Mouse (Mus musculus) hindbrain, embryonic 16.5 days (tissue): ENCODE data around the gene Tom1l2. TPM values are rescaled to one million over a fixed set of nuclear protein-coding genes. Genes with fewer than 3 reads are reported as not detected.
A peak's percentile ranks its signal among the peaks of the same experiment; 100 is the strongest.

Experiments
- ATAC-seq: fragments of 200-750 bp; cut with Nextera tagmentation; 2 replicates; pipeline ENCODE4 v1.8.0; 2017; ENCODE audit warnings: moderate TSS enrichment, moderate library complexity
- H3K27ac ChIP-seq: fragments of 300-500 bp; sonication (generic); 2 replicates; pipeline ENCODE4 v1.5.1; 2014; ENCODE audit warnings: low read depth, mild to moderate bottlenecking, control low read depth, low read length, moderate library complexity
- H3K27me3 ChIP-seq: fragments of 300-500 bp; sonication (generic); replicated peaks from 2 replicates; pipeline ENCODE4 v1.6.1; 2014; ENCODE audit warnings: low read length; ENCODE audit not compliant: control insufficient read depth, insufficient read depth
- H3K36me3 ChIP-seq: fragments of 300-500 bp; sonication (generic); 2 replicates; pipeline ENCODE4 v1.6.1; 2014; ENCODE audit warnings: mild to moderate bottlenecking, low read length, moderate library complexity, mixed read lengths; ENCODE audit not compliant: control insufficient read depth, insufficient read depth
- H3K4me1 ChIP-seq: fragments of 300-500 bp; sonication (generic); 2 replicates; pipeline ENCODE4 v1.6.1; 2014; ENCODE audit warnings: low read depth, low read length; ENCODE audit not compliant: control insufficient read depth, insufficient read depth
- H3K4me2 ChIP-seq: fragments of 300-500 bp; sonication (generic); 2 replicates; pipeline ENCODE4 v1.6.1; 2014; ENCODE audit warnings: mild to moderate bottlenecking, low read length, control low read depth, moderate library complexity
- H3K4me3 ChIP-seq: fragments of 300-500 bp; sonication (generic); 2 replicates; pipeline ENCODE4 v1.5.1; 2014; ENCODE audit warnings: mild to moderate bottlenecking, low read length, control low read depth, moderate library complexity
- H3K9ac ChIP-seq: fragments of 300-500 bp; sonication (generic); 2 replicates; pipeline ENCODE4 v1.6.1; 2014; ENCODE audit warnings: low read depth, mild to moderate bottlenecking, control low read depth, low read length, moderate library complexity
- H3K9me3 ChIP-seq: fragments of 300-500 bp; sonication (generic); 2 replicates; pipeline ENCODE4 v1.6.1; 2014; ENCODE audit warnings: mild to moderate bottlenecking, low read length, moderate library complexity; ENCODE audit not compliant: control insufficient read depth
- WGBS: fragments of 180-500 bp; shearing (Covaris S2); extraction: QIAGEN DNeasy Blood & Tissue Kit; methylation state at CpG from one replicate; pipeline ENCODE4 v1.1.7; 2014; 5-methylcytosine and 5-hydroxymethylcytosine counted together
- polyA plus RNA-seq: library from polyadenylated mRNA; unstranded; fragments of >200 nt; fragmentation: Nextera tagmentation; extraction: Ambion mirVana; gene quantifications from 2 replicates; pipeline ENCODE4 v1.2.1, GENCODE M21; 2015

Tom1l2 gene
- polyA plus RNA-seq, 1 experiment from 2014 or later: 69.2 TPM

DNA sequence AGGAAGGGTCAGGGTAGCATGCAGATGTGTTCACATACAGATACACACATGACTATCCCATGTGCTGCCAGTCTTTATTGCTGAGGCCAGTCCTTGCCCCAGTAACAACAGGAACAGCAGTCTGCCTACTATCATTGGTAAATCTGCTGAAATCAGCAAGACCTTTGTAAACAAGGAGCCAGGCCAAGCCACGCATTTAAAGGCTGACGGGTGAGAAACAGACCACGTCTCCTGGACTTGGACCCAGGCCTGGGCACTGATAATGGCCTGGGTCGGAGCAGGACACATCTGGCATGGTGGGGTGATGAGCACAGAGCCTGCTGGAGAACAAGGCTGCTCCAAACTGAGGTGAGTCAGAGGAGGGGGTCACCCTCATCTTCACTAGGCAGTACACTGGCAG lies 112.2 kb downstream of the Tom1l2 start:
- H3K27me3 ChIP-seq: no peaks in the 10 kb centered on the region
- H3K4me1 ChIP-seq: no peaks in the 10 kb centered on the region
- peaks cover 20% of the 10 kb centered on the region for H3K36me3 ChIP-seq
- H3K27ac ChIP-seq: no peak overlapping the region
- no peak overlapping the region for H3K4me3 ChIP-seq
- no peak overlapping the region for H3K4me2 ChIP-seq
- ATAC-seq: no peak
- H3K9ac ChIP-seq: no peak overlapping the region
- H3K9me3 ChIP-seq: no peaks in the 10 kb centered on the region
- WGBS: 80% methylated on average over 4 of the region's 4 CpGs

DNA sequence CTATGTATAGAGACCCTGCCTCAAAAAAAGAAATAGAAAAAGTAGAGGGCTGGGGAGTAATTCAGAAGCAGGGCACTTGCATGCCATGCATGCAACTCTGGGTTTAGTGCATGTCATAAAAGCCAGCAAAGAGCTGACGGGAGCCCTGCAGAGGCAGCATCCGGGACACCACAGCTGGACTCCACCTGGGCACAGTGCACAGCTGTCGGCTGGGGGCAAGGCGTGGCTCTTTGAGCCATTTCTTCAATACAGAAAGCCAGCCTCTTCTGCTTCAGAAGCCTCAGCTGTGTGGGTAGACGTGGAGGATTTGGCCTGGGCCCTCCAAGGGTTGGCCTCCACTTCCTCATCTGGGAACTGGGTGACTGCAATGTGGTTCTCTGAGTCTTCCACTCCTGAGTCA lies 117.4 kb downstream of the Tom1l2 start:
- H3K9me3 ChIP-seq: no peaks in the 10 kb centered on the region
- 85% methylated on average over 5 of the region's 5 CpGs for WGBS
- no peak overlapping the region for H3K9ac ChIP-seq

DNA sequence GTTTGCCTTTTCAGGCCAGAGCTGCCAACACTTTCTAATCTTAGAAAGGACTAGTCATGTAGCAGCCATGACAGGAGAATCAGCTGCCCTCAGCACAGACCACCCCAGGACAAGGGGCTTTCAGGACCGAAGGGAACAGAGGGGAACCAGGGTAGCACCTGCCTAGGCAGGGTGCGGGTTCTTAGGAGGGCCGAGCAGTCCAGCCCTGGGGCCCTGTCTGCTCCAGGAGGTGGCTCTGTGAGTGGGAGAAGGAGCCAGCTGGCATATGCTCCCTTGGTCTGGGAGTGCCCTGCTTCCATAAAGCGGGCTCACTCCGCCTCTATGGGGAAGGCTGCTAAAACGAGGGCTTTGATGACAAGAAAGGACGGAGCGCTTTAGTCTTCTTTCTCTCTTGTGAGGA lies 119.5 kb downstream of the Tom1l2 start:
- Histone ChIP-seq H3K4me3 (no peak overlapping the region), H3K9me3 (no peaks in the 10 kb centered on the region), H3K4me1 (peaks cover 3% of the 10 kb centered on the region), H3K4me2 (no peak overlapping the region), H3K27me3 (no peaks in the 10 kb centered on the region), H3K36me3 (peaks cover 8% of the 10 kb centered on the region), H3K9ac (no peak overlapping the region), H3K27ac (no peak overlapping the region)
- 0 out of 2 replicates have a peak, but pooled peaks have one; percentile 47 for ATAC-seq
- WGBS: 54% methylated on average over 8 of the region's 8 CpGs

More for the DNA sequence above, 117.4 kb downstream of the Tom1l2 start:
- no peak for ATAC-seq
- Histone ChIP-seq H3K27ac (no peak overlapping the region), H3K4me2 (no peak overlapping the region), H3K4me1 (peaks cover 3% of the 10 kb centered on the region), H3K4me3 (no peak overlapping the region), H3K36me3 (peaks cover 9% of the 10 kb centered on the region), H3K27me3 (no peaks in the 10 kb centered on the region)

DNA sequence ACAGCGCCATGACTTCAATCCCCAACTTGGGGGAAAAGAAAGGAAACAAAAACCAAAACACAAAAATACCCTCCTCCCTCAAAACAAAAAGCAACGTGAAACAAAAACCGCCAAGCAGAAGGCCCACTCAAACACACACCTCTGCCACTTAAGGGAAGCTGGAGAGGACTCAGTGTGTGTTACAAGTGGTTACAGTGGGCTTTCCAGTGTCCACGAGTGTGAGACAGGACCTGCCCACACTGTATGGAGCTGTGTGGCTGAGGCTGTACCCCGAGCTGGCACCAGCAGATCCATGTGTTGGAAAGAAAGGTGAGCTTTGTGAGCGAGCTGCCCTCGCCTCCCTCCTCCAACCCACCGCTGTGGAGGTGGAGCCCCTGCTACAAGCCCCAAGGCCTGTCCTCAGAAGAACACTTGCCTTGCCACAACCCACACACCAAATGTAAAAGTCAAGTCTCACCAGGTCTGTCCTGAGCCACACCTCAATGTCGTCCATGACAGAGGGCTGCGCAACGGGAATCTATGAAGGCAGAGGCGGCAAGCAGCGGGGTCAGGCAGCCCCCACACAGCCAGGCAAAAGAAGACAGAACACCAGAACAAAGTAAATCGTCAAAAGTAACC lies 120.2 kb downstream of the Tom1l2 start:
- H3K27me3 ChIP-seq: no peaks in the 10 kb centered on the region
- H3K4me3 ChIP-seq: no peak overlapping the region
- no peak overlapping the region for H3K4me2 ChIP-seq
- no peak overlapping the region for H3K9ac ChIP-seq
- no peak overlapping the region for H3K27ac ChIP-seq
- H3K36me3 ChIP-seq: peaks cover 8% of the 10 kb centered on the region
- H3K9me3 ChIP-seq: no peaks in the 10 kb centered on the region
- 80% methylated on average over 14 of the region's 14 CpGs for WGBS
- ATAC-seq: no peak
- H3K4me1 ChIP-seq: peaks cover 3% of the 10 kb centered on the region

DNA sequence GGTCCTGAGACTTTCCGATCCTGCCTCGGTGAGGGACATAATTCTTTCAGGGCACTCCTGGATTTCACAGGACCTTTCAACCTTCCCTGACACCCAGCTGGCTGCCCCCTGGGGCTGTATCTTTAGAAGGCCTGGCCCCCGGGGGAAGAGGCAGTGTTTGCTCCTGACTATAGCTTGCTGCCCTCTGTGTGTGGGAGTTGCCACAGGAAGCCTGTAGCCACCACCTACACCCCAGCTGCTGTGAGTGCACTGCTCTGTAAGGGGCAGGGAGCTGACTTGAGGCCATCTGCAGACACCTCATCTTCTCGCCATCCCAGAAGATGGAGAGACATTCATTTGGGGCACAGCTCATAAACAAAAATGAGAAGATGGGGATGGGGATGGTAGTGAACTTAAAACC lies 120.8 kb downstream of the Tom1l2 start:
- Histone ChIP-seq H3K36me3 (0 out of 2 replicates have a peak, but pooled peaks cover 3% of the 10 kb centered on the region), H3K27me3 (no peaks in the 10 kb centered on the region), H3K4me1 (peaks cover 3% of the 10 kb centered on the region), H3K27ac (no peak overlapping the region), H3K4me3 (no peak overlapping the region), H3K9me3 (no peaks in the 10 kb centered on the region), H3K9ac (no peak overlapping the region), H3K4me2 (no peak overlapping the region)
- WGBS: 44% methylated on average over 4 of the region's 4 CpGs
- ATAC-seq: no peak

DNA sequence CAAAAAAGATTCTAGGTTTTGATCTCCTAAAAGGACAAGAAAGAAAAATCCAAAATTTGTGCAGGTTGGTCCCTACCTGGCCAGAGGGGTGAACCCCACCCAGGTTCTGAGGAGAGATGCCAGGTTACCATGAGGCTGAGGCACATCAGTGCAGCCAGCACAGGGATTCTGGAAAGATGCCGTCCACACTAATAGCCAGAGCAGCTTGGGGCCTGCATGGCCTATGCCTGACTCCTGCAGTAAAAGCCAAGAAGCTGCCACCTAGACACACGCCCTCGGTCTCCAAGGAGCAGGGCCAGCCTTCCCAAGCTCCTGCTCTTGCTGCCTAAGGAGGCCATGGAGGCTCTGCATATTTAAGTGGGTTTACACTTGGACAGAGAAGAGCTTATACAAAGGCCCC lies 121.4 kb downstream of the Tom1l2 start:
- Histone ChIP-seq H3K27me3 (no peaks in the 10 kb centered on the region), H3K9ac (no peak overlapping the region), H3K4me1 (peaks cover 3% of the 10 kb centered on the region), H3K4me2 (no peak overlapping the region), H3K9me3 (no peaks in the 10 kb centered on the region), H3K27ac (no peak overlapping the region), H3K4me3 (no peak overlapping the region), H3K36me3 (0 out of 2 replicates have a peak, but pooled peaks cover 2% of the 10 kb centered on the region)
- 74% methylated on average over 3 of the region's 3 CpGs for WGBS
- 0 out of 2 replicates have a peak, but pooled peaks have one; percentile 48 for ATAC-seq

DNA sequence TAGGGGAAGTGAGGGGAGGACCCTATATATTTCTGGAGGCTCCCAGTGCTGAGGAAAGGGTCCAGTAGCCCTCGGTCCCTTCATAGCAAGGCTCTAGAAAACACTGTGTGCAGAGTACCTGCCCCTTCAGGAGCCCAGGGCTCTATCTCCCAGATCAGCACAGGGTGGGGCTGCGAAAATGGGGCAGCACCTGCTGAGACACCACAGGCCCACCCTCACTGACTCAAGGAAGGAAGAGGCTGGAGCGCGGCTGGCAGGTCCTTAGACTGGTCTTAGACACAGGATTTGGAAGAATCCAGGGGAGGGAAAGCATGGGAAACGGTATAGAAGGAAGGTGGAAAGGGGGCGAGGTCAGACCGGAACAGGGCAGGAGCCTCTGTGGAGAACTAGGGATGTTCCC lies 122.2 kb downstream of the Tom1l2 start:
- no peak for ATAC-seq
- H3K4me1 ChIP-seq: peaks cover 3% of the 10 kb centered on the region
- no peak overlapping the region for H3K27ac ChIP-seq
- no peaks in the 10 kb centered on the region for H3K27me3 ChIP-seq
- H3K4me2 ChIP-seq: no peak overlapping the region
- H3K4me3 ChIP-seq: no peak overlapping the region
- H3K9ac ChIP-seq: no peak overlapping the region
- H3K9me3 ChIP-seq: no peaks in the 10 kb centered on the region
- 90% methylated on average over 7 of the region's 7 CpGs for WGBS
- H3K36me3 ChIP-seq: 0 out of 2 replicates have a peak, but pooled peaks cover 2% of the 10 kb centered on the region

DNA sequence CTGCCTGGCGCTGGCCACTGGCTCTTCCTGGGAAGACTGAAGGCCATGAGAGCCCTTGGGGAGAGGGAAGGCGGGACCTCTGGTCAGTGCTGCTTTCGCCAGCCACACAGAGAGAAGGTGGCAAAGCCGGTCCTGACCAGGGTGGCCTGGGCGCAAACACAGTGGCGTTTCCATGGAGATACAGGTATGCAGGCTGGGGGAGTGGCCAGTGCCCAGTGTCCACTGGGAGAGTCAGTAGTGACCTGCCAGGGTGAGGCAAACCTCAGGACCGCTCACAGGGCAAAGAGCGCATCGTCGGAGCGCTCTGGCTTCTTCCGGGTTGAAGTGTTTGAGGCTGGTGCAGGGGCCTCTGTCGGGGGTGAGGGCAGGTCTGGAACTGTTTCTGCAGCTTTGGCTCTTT lies 122.9 kb downstream of the Tom1l2 start:
- H3K4me2 ChIP-seq: no peak overlapping the region
- no peak for ATAC-seq
- no peak overlapping the region for H3K27ac ChIP-seq
- WGBS: 73% methylated on average over 13 of the region's 13 CpGs
- H3K4me3 ChIP-seq: no peak overlapping the region
- H3K27me3 ChIP-seq: no peaks in the 10 kb centered on the region
- no peak overlapping the region for H3K9ac ChIP-seq
- H3K9me3 ChIP-seq: no peaks in the 10 kb centered on the region
- peaks cover 3% of the 10 kb centered on the region for H3K4me1 ChIP-seq
- H3K36me3 ChIP-seq: 0 out of 2 replicates have a peak, but pooled peaks cover 2% of the 10 kb centered on the region

DNA sequence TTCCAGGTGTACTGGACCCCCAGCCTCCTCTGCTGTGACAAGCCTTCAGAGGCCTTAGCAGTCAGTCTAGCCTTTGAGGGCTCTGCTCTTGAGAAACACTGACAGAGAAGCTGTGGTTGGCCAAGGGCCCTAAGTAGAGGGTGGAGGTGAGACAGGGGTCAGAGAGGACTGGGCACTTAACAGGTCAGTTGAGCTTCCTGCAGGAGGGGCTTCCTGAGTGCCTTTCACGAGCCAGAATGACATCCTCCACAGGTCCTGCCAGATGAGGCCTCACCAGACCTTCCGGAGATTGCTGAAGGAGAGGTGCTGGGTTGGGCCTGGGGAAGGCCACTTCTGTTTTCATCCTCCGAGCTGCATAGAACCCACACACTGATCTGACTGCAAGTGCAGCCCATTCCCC lies 124.2 kb downstream of the Tom1l2 start:
- no peak overlapping the region for H3K27ac ChIP-seq
- 82% methylated on average over 3 of the region's 3 CpGs for WGBS
- H3K9me3 ChIP-seq: no peaks in the 10 kb centered on the region
- H3K4me1 ChIP-seq: peaks cover 3% of the 10 kb centered on the region
- no peak for ATAC-seq
- no peaks in the 10 kb centered on the region for H3K27me3 ChIP-seq
- no peak overlapping the region for H3K4me2 ChIP-seq
- no peak overlapping the region for H3K4me3 ChIP-seq
- H3K36me3 ChIP-seq: 0 out of 2 replicates have a peak, but pooled peaks cover 2% of the 10 kb centered on the region
- no peak overlapping the region for H3K9ac ChIP-seq
